Mouse (Mus musculus) lung, embryonic 16.5 days (tissue): ENCODE measurements around the gene Grb14. TPM values are rescaled to one million over a fixed set of nuclear protein-coding genes. Genes with fewer than 3 reads are reported as not detected.

Experiments
- ATAC-seq: fragments of 200-750 bp; cut with Nextera tagmentation; 2 replicates; pipeline ENCODE4 v1.8.0; 2017; ENCODE audit warnings: low read depth, mild to moderate bottlenecking, moderate library complexity
- H3K27ac ChIP-seq: fragments of 300-500 bp; sonication (generic); 2 replicates; pipeline ENCODE4 v1.5.1; 2014; ENCODE audit warnings: mild to moderate bottlenecking, control low read depth, low read length
- H3K27me3 ChIP-seq: fragments of 300-500 bp; sonication (generic); 2 replicates; pipeline ENCODE4 v1.6.1; 2014; ENCODE audit warnings: low read depth, low read length, mixed read lengths; ENCODE audit not compliant: control insufficient read depth, insufficient read depth
- H3K36me3 ChIP-seq: fragments of 300-500 bp; sonication (generic); 2 replicates; pipeline ENCODE4 v1.6.1; 2014; ENCODE audit warnings: low read length; ENCODE audit not compliant: control insufficient read depth, insufficient read depth
- H3K4me1 ChIP-seq: fragments of 300-500 bp; sonication (generic); replicated peaks from 2 replicates; pipeline ENCODE4 v1.6.1; 2014; ENCODE audit warnings: low read length, mixed read lengths; ENCODE audit not compliant: control insufficient read depth, insufficient read depth
- H3K4me2 ChIP-seq: fragments of 300-500 bp; sonication (generic); 2 replicates; pipeline ENCODE4 v1.6.1; 2014; ENCODE audit warnings: low read depth, low read length, control low read depth
- H3K4me3 ChIP-seq: fragments of 300-500 bp; sonication (generic); 2 replicates; pipeline ENCODE4 v1.5.1; 2014; ENCODE audit warnings: mild to moderate bottlenecking, low read length, control low read depth
- H3K9ac ChIP-seq: fragments of 300-500 bp; sonication (generic); 2 replicates; pipeline ENCODE4 v1.6.1; 2014; ENCODE audit warnings: low read length, control low read depth
- H3K9me3 ChIP-seq: fragments of 300-500 bp; sonication (generic); 2 replicates; pipeline ENCODE4 v1.6.1; 2016; ENCODE audit warnings: low read length; ENCODE audit not compliant: control insufficient read depth
- WGBS: fragments of 180-500 bp; shearing (Covaris S2); extraction: QIAGEN DNeasy Blood & Tissue Kit; methylation state at CpG from one replicate; pipeline ENCODE4 v1.1.7; 2014; 5-methylcytosine and 5-hydroxymethylcytosine counted together
- polyA plus RNA-seq: library from polyadenylated mRNA; unstranded; fragments of >200 nt; fragmentation: Nextera tagmentation; extraction: Ambion mirVana; gene quantifications from 2 replicates; pipeline ENCODE4 v1.2.1, GENCODE M21; 2015

Grb14 gene
- polyA plus RNA-seq, 1 experiment from 2014 or later = 40.6 TPM

DNA sequence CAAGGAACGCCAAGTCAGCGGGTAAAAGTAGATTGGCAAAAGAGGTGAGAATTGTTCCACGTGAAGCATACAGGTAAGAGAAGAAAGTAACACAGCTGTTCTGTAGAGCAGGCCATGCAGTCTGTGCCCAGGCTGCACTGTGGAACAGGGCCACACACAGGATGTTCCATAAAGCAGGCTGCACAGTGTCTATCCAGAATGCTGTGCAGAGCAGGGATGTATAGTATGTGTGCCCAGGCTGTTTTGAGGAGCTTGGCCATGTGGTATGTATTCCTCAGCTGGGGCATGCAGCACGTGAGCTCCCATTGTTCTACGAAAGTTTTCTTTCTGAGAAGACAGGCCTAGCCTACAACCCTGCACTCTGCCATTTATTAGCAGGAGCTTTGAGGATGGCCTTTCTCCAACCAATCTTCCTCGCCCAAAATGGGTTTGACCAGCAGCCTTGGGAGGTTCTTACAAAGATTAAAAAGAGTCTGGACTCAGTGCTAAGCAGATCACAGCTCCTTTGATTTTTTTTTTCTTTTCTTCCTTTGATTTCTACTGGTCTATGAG lies 57.8 kb downstream of the Grb14 start:
- no peak; the same call in 1 of the 2 replicates for ATAC-seq
- Histone ChIP-seq H3K27ac (no peak overlapping the region), H3K4me1 (peaks cover 4% of the 10 kb centered on the region; the same call in 1 of the 2 replicates), H3K9ac (no peak overlapping the region), H3K4me3 (no peak overlapping the region), H3K4me2 (no peak overlapping the region), H3K27me3 (no peaks in the 10 kb centered on the region), H3K9me3 (no peaks in the 10 kb centered on the region), H3K36me3 (no peaks in the 10 kb centered on the region)
- WGBS = 87% methylated on average over 6 of the region's 6 CpGs

DNA sequence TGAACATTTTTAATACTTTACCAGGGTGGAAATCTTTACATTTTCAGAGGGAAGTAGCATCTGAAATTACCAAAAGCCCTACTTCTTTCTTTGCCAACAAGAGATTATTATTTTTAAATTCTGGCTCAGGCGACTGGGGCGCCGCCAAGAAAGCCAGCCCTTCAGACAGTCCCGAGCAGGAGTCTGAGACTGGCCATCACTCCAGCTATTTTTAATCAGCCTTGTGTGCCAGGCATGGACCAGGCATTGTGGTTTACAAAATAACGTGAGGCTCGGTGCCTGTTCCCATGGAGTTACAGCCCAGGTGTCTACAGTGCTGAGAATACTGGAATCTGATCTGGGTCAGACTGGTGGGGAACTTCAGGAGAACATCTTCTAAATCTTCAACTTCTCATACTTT lies 58.5 kb downstream of the Grb14 start:
- no peak overlapping the region for H3K27ac ChIP-seq
- H3K4me2 ChIP-seq = no peak overlapping the region
- H3K4me3 ChIP-seq = no peak overlapping the region

GRCm38 (mm10) chr2:64965227-64965864 lies 59.4 kb downstream of the Grb14 start:
- peak; percentile 50 for ATAC-seq
- Histone ChIP-seq H3K27ac (no peak overlapping the region), H3K27me3 (no peaks in the 10 kb centered on the region), H3K9me3 (no peaks in the 10 kb centered on the region), H3K4me3 (no peak overlapping the region), H3K9ac (no peak overlapping the region), H3K36me3 (no peaks in the 10 kb centered on the region), H3K4me1 (peaks cover 8% of the 10 kb centered on the region), H3K4me2 (no peak overlapping the region)
- 27% methylated on average over 5 of the region's 5 CpGs for WGBS

More for the DNA sequence above, 58.5 kb downstream of the Grb14 start:
- Histone ChIP-seq H3K36me3 (no peaks in the 10 kb centered on the region), H3K9ac (no peak overlapping the region), H3K9me3 (no peaks in the 10 kb centered on the region), H3K4me1 (peaks cover 8% of the 10 kb centered on the region), H3K27me3 (no peaks in the 10 kb centered on the region)
- ATAC-seq = no peak
- WGBS = 58% methylated on average over 6 of the region's 6 CpGs

DNA sequence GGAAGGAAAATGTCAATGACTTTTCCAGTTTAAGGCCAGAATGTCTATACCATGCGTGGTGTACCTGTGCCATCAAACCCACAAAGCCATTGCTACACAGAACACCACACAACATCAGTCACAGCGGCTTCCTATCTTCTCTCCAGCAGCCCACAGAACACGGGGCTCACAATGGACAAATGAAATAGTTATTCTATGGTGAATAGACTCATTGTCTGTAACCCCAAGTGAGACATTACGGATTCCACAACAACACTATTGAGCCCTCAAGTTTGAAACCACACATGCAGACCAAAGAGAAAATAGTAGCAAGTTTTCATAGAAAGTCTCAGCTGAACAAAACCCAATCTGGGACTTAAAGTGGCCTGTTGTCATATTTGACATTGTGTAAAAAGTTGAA lies 62.6 kb downstream of the Grb14 start:
- Histone ChIP-seq H3K27ac (no peak overlapping the region), H3K9ac (no peak overlapping the region), H3K36me3 (no peaks in the 10 kb centered on the region), H3K4me3 (no peak overlapping the region), H3K27me3 (no peaks in the 10 kb centered on the region), H3K4me2 (no peak overlapping the region), H3K4me1 (peaks cover 12% of the 10 kb centered on the region), H3K9me3 (no peaks in the 10 kb centered on the region)
- WGBS = 69% methylated on average over 4 of the region's 4 CpGs
- no peak for ATAC-seq

DNA sequence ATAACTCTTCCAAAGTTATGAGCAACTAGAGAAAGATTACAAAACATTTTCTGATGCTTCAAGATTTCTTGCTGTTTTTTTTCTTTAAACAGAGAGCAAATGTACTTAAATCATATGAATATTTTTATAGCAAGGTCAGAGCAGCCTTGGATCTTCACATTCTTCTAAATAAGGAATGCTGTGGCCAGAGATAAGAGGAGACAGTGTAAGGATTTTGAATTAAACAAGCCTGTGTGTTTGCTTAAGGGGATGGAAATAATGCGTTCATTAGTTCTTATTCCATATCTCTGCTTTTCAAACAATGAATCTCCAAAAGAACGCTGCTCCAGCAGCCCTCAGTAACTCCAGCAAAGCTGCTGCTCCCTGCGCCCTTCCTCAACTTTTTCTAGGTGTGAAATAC lies 63.4 kb downstream of the Grb14 start:
- Histone ChIP-seq H3K4me1 (peaks cover 12% of the 10 kb centered on the region), H3K27ac (no peak overlapping the region), H3K9me3 (no peaks in the 10 kb centered on the region), H3K9ac (no peak overlapping the region), H3K4me3 (no peak overlapping the region), H3K27me3 (no peaks in the 10 kb centered on the region), H3K4me2 (no peak overlapping the region), H3K36me3 (no peaks in the 10 kb centered on the region)
- 17% methylated on average over 3 of the region's 3 CpGs for WGBS
- ATAC-seq = peak; percentile 25; the same call in 1 of the 2 replicates

DNA sequence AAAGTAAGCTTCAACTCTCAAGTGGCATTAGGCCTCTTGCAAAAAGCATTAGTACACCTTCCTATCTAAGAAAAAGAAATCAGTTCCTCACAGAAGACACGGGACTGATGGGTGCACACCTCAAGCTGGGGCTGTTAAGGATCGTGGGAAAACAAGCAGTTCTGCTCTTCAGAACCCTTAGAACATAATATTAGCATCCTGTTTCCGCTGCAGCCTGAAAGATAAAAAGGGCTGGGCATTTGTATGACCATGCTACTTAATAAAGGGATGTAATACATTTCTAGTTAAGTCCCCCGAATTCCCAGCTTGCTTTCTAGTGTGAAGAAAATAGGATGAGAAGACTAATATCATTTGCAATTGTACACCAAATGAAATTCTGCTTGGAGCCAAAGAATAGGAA lies 65.1 kb downstream of the Grb14 start:
- H3K27me3 ChIP-seq = no peaks in the 10 kb centered on the region
- H3K9me3 ChIP-seq = no peaks in the 10 kb centered on the region
- H3K36me3 ChIP-seq = no peaks in the 10 kb centered on the region
- peaks cover 12% of the 10 kb centered on the region for H3K4me1 ChIP-seq
- WGBS = 33% methylated on average over 4 of the region's 4 CpGs
- ATAC-seq = no peak
- no peak overlapping the region for H3K4me3 ChIP-seq
- no peak overlapping the region for H3K9ac ChIP-seq
- no peak overlapping the region for H3K4me2 ChIP-seq
- no peak overlapping the region for H3K27ac ChIP-seq

GRCm38 (mm10) chr2:64955441-64955840 lies 69.3 kb downstream of the Grb14 start:
- Histone ChIP-seq H3K9ac (no peak overlapping the region), H3K27ac (no peak overlapping the region), H3K36me3 (no peaks in the 10 kb centered on the region), H3K27me3 (no peaks in the 10 kb centered on the region), H3K4me2 (no peak overlapping the region), H3K4me1 (0 out of 2 replicates have a peak, but pooled peaks cover 4% of the 10 kb centered on the region), H3K4me3 (no peak overlapping the region), H3K9me3 (no peaks in the 10 kb centered on the region)
- no peak for ATAC-seq
- 70% methylated on average over 1 of the region's 1 CpGs for WGBS

DNA sequence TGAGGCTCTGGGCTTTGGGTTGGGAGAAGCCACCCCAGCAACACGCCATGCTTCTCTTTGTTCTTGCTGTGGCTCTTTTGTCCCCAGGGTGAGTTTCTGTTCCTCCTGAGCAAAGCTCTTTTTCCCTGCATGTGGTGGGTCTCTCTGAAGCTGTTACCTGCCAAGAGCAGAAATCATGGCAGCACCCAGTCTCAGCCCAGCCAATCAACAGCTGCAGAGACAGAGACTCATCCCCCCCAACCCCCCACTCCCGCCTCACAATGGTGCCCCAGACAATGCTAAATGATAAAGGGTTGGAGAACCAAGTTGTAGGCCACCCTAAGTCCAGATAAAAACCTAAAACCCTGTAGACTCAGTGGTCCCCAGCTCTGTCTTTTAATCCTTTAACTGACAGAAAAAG lies 75.6 kb downstream of the Grb14 start:
- WGBS = 55% methylated on average over 2 of the region's 2 CpGs
- H3K36me3 ChIP-seq = no peaks in the 10 kb centered on the region
- ATAC-seq = no peak
- H3K4me1 ChIP-seq = no peaks in the 10 kb centered on the region
- H3K4me2 ChIP-seq = no peak overlapping the region
- H3K9ac ChIP-seq = no peak overlapping the region
- H3K9me3 ChIP-seq = no peaks in the 10 kb centered on the region
- no peaks in the 10 kb centered on the region for H3K27me3 ChIP-seq
- no peak overlapping the region for H3K4me3 ChIP-seq
- no peak overlapping the region for H3K27ac ChIP-seq

GRCm38 (mm10) chr2:64948418-64949169 lies 76.2 kb downstream of the Grb14 start:
- WGBS = 76% methylated on average over 12 of the region's 12 CpGs
- Histone ChIP-seq H3K9me3 (no peaks in the 10 kb centered on the region), H3K4me1 (no peaks in the 10 kb centered on the region), H3K4me2 (no peak overlapping the region), H3K9ac (no peak overlapping the region), H3K27me3 (no peaks in the 10 kb centered on the region), H3K27ac (no peak overlapping the region), H3K4me3 (no peak overlapping the region), H3K36me3 (no peaks in the 10 kb centered on the region)
- ATAC-seq = 0 out of 2 replicates have a peak, but pooled peaks have one; percentile 41
